Mouse (Mus musculus) testis, adult 2 months (tissue): ENCODE measurements at regions not wholly inside any gene's neighbourhood (a gene's known extent, or its start where the extent isn't known, plus 50 kb on each side); places are given as distances from the start of the nearest gene placed in this dataset.

Source experiments
- CTCF ChIP-seq: fragments of 200-500 bp; IDR thresholded peaks from 2 replicates; pipeline ENCODE4 v1.5.1; 2012; ENCODE audit warnings: low read depth, mild to moderate bottlenecking, inconsistent platforms, low read length, moderate library complexity; ENCODE audit not compliant: control insufficient read depth, insufficient read depth, insufficient replicate concordance
- POLR2A ChIP-seq: fragments of 200-500 bp; IDR thresholded peaks from 2 replicates; pipeline ENCODE4 v1.6.1; 2012; ENCODE audit warnings: low read depth, mild to moderate bottlenecking, inconsistent platforms, low read length, moderate library complexity; ENCODE audit not compliant: control insufficient read depth

DNA sequence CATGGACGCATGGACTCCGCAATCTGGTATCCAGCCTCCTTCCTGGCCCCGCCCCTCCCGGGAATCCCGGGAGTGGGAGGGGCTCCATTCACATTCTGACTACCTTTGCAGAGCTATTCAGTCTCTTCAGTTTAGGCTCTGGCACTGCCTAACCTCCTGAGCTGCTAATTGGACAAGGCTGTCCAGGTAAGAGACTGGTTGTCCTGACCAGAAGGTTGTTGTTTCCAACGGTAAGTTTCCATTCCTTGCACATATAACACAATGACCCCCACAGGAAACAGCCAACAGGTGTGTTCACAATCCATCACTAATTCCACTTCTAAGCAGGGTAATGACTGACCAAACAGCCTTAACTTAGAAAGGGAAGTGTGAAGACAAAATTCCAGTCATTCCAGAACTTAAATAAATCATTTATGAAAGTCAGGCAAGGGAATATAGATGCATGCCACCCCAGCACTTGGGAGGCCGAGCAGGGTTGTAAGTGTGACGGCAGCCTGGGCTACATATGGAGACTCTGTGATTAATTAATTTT, 62.3 kb upstream of the Slc34a2 start:
- TF ChIP-seq CTCF (no peak), POLR2A (no peak)
